Mouse (Mus musculus) cerebellum, postnatal 10 days (tissue): ENCODE measurements at regions not wholly inside any gene's neighbourhood (a gene's known extent, or its start where the extent isn't known, plus 50 kb on each side); places are given as distances from the start of the nearest gene placed in this dataset.
A peak's percentile ranks its signal among the peaks of the same experiment; 100 is the strongest.

ENCODE experiments used
- DNase-seq, 2 experiments: peaks; one replicate each; pipeline ENCODE4 v3.0.0; 2021; ENCODE audit warnings: mixed read lengths in 2 of 2

GRCm38 (mm10) chr2:105544099-105544498 is 124.6 kb upstream of the Pax6 start:
- DNase-seq, result no peak

- no peak for DNase-seq
Measured at GRCm38 (mm10) chr2:105552092-105552491, 116.6 kb upstream of the Pax6 start.

GRCm38 (mm10) chr2:105586782-105587181 is 81.9 kb upstream of the Pax6 start:
- DNase-seq, result peak; percentile 42 to 60

- DNase-seq, result no peak
Measured at GRCm38 (mm10) chr2:105594131-105594530, 74.6 kb upstream of the Pax6 start.

- DNase-seq, result peak; percentile 79 to 85
Measured at GRCm38 (mm10) chr2:105604553-105605116, 64.1 kb upstream of the Pax6 start.

- DNase-seq, result peak; percentile 88 to 93
Measured at GRCm38 (mm10) chr2:105607969-105608538, 60.6 kb upstream of the Pax6 start.

- DNase-seq, result peak; percentile 59 to 69
Measured at GRCm38 (mm10) chr2:105608756-105609155, 59.9 kb upstream of the Pax6 start.

- DNase-seq, result no peak
Measured at GRCm38 (mm10) chr2:105611014-105611413, 57.7 kb upstream of the Pax6 start.

- DNase-seq, result no peak
Measured at GRCm38 (mm10) chr2:105611651-105612050, 57.0 kb upstream of the Pax6 start.

- peak; percentile 26 to 31 for DNase-seq
Measured at GRCm38 (mm10) chr2:105612051-105612664, 56.5 kb upstream of the Pax6 start.

GRCm38 (mm10) chr2:105612706-105613105 is 56.0 kb upstream of the Pax6 start:
- no peak for DNase-seq

GRCm38 (mm10) chr2:105613243-105613642 is 55.5 kb upstream of the Pax6 start:
- DNase-seq, result no peak

- DNase-seq, result peak; percentile 87
Measured at GRCm38 (mm10) chr2:105615891-105616733, 52.6 kb upstream of the Pax6 start.
